Mouse (Mus musculus): ENCODE data around the gene Chka. TPM values are rescaled to one million over a fixed set of nuclear protein-coding genes. Genes with fewer than 3 reads are reported as not detected.

Chka gene
- total and polyA plus RNA-seq, 3 experiments: 7.6 to 13.0 (median 10.1) TPM

- no peak overlapping the region for H3K9ac ChIP-seq (ENCODE audit: insufficient read depth, low read depth)
- DNase-seq (ENCODE audit: extremely low read depth): no peak
- in situ Hi-C loops (cut with MboI; ENCODE audit: low pct_ligation_motif_present, low pct_unique_long_range_greater_than_20kb, low sequenced_read_pairs): no loop called here
- no peaks in the 10 kb centered on the region for H3K36me3 ChIP-seq (replicated peaks in 1 of 2; ENCODE audit: control insufficient read depth in 1 of 2, insufficient read depth in 1 of 2, low read length in 1 of 2)
- H3K4me3 ChIP-seq (replicated peaks in 1 of 3; ENCODE audit: low read depth in 2 of 3, low read length in 2 of 3, poor library complexity in 1 of 3): no peak overlapping the region
- dilution Hi-C loops (cut with MboI; ENCODE audit: extremely low pct_ligation_motif_present, extremely low pct_unique_long_range_greater_than_20kb, low sequenced_read_pairs): no loop called here
- TF ChIP-seq MXI1 (IDR thresholded peaks at IDR 0.05; ENCODE audit: low read depth, low read length): no peak
- TF ChIP-seq JUND (conservative IDR thresholded peaks at IDR 0.05; ENCODE audit: low read depth, low read length): no peak
- TF ChIP-seq MAX (IDR thresholded peaks at IDR 0.05; ENCODE audit: low read length): 0 out of 2 replicates have a peak, but pooled peaks have one; percentile 12
- TF ChIP-seq MYC (IDR thresholded peaks at IDR 0.05; ENCODE audit: low read depth, low read length): no peak
- TF ChIP-seq USF2 (conservative IDR thresholded peaks at IDR 0.05; ENCODE audit: low read depth, low read length): no peak
- no peak for TF ChIP-seq KAT2A (IDR thresholded peaks at IDR 0.05; ENCODE audit: insufficient replicate concordance, low read length)
- no peak for TF ChIP-seq ZKSCAN1 (IDR thresholded peaks at IDR 0.05; ENCODE audit: borderline replicate concordance, low read depth, low read length)
- no peaks in the 10 kb centered on the region for H3K27me3 ChIP-seq (replicated peaks)
- H3K27ac ChIP-seq (ENCODE audit: insufficient read depth, low read depth): no peak overlapping the region
- H3K79me2 ChIP-seq (replicated peaks; ENCODE audit: control insufficient read depth, extremely low read depth, insufficient read depth, poor library complexity, severe bottlenecking): no peaks in the 10 kb centered on the region
- no peak overlapping the region for H3K4me2 ChIP-seq (ENCODE audit: insufficient read depth, low read depth, poor library complexity, severe bottlenecking)
- peaks cover 6 to 20% of the 10 kb centered on the region in 2 experiments for H3K4me1 ChIP-seq (ENCODE audit: control insufficient read depth in 1 of 2, insufficient read depth in 2 of 2)
- H3K9me3 ChIP-seq (replicated peaks; ENCODE audit: low read length): no peaks in the 10 kb centered on the region
These were observed 4.6 kb upstream of the Chka start for GRCm38 (mm10) chr19:3846676-3847604.

GRCm38 (mm10) chr19:3847711-3848110 lies 3.9 kb upstream of the Chka start:
- Histone ChIP-seq H3K4me3 (replicated peaks in 1 of 3; ENCODE audit: low read depth in 2 of 3, low read length in 2 of 3, poor library complexity in 1 of 3) (no peak overlapping the region), H3K27me3 (replicated peaks) (no peaks in the 10 kb centered on the region), H3K27ac (ENCODE audit: insufficient read depth, low read depth) (no peak overlapping the region), H3K79me2 (replicated peaks; ENCODE audit: control insufficient read depth, extremely low read depth, insufficient read depth, poor library complexity, severe bottlenecking) (no peaks in the 10 kb centered on the region), H3K9ac (ENCODE audit: insufficient read depth, low read depth) (no peak overlapping the region), H3K9me3 (replicated peaks; ENCODE audit: low read length) (no peaks in the 10 kb centered on the region), H3K4me2 (ENCODE audit: insufficient read depth, low read depth, poor library complexity, severe bottlenecking) (no peak overlapping the region), H3K36me3 (replicated peaks in 1 of 2; ENCODE audit: control insufficient read depth in 1 of 2, insufficient read depth in 1 of 2, low read length in 1 of 2) (no peaks in the 10 kb centered on the region), H3K4me1 (ENCODE audit: control insufficient read depth in 1 of 2, insufficient read depth in 2 of 2) (peaks cover 6 to 20% of the 10 kb centered on the region in 2 experiments)
- dilution Hi-C loops (cut with MboI; ENCODE audit: extremely low pct_ligation_motif_present, extremely low pct_unique_long_range_greater_than_20kb, low sequenced_read_pairs) (no loop called here), in situ Hi-C loops (cut with MboI; ENCODE audit: low pct_ligation_motif_present, low pct_unique_long_range_greater_than_20kb, low sequenced_read_pairs) (no loop called here)
- TF ChIP-seq TCF12 (IDR thresholded peaks at IDR 0.05; ENCODE audit: low read depth, low read length) (no peak), ZC3H11A (IDR thresholded peaks at IDR 0.05; ENCODE audit: low read depth, low read length) (no peak), MAX (IDR thresholded peaks at IDR 0.05; ENCODE audit: low read length) (no peak), RCOR1 (conservative IDR thresholded peaks at IDR 0.05; ENCODE audit: low read depth, low read length) (no peak), NELFE (IDR thresholded peaks at IDR 0.05; ENCODE audit: low read depth, low read length) (no peak), JUND (conservative IDR thresholded peaks at IDR 0.05; ENCODE audit: low read depth, low read length) (no peak), EP300 (IDR thresholded peaks at IDR 0.05; ENCODE audit: low read length) (no peak), ELF1 (IDR thresholded peaks at IDR 0.05; ENCODE audit: low read depth, low read length) (no peak), BHLHE40 (IDR thresholded peaks at IDR 0.05; ENCODE audit: low read depth, low read length) (no peak), POLR2A (IDR thresholded peaks at IDR 0.05; ENCODE audit: low read depth, low read length) (no peak), POLR2AphosphoS2 (IDR thresholded peaks at IDR 0.05; ENCODE audit: low read depth, low read length) (no peak), CHD1 (IDR thresholded peaks at IDR 0.05; ENCODE audit: low read depth, low read length) (no peak), USF1 (IDR thresholded peaks at IDR 0.05; ENCODE audit: low read depth, low read length) (no peak), HCFC1 (IDR thresholded peaks at IDR 0.05; ENCODE audit: low read depth, low read length) (no peak), E2F4 (IDR thresholded peaks at IDR 0.05; ENCODE audit: insufficient replicate concordance, low read depth, low read length) (no peak)
- no peak for DNase-seq (ENCODE audit: extremely low read depth)
